Mouse (Mus musculus) hindbrain, embryonic 12.5 days (tissue): ENCODE data around the gene Col17a1. TPM values are rescaled to one million over a fixed set of nuclear protein-coding genes. Genes with fewer than 3 reads are reported as not detected.

Experiments
- ATAC-seq: fragments of 200-750 bp; cut with Nextera tagmentation; 2 replicates; pipeline ENCODE4 v1.8.0; 2017; ENCODE audit warnings: moderate TSS enrichment; ENCODE audit not compliant: low FRiP score
- H3K27ac ChIP-seq: fragments of 300-500 bp; sonication (generic); 2 replicates; pipeline ENCODE4 v1.5.1; 2016; ENCODE audit warnings: mild to moderate bottlenecking
- H3K27me3 ChIP-seq: fragments of 300-500 bp; sonication (generic); 2 replicates; pipeline ENCODE4 v1.6.1; 2016; ENCODE audit warnings: mild to moderate bottlenecking
- H3K36me3 ChIP-seq: fragments of 300-500 bp; sonication (generic); 2 replicates; pipeline ENCODE4 v1.6.1; 2016; ENCODE audit warnings: mild to moderate bottlenecking
- H3K4me1 ChIP-seq: fragments of 300-500 bp; sonication (generic); 2 replicates; pipeline ENCODE4 v1.6.1; 2016
- H3K4me2 ChIP-seq: fragments of 300-500 bp; sonication (generic); replicated peaks from 2 replicates; pipeline ENCODE4 v1.6.1; 2016; ENCODE audit warnings: mild to moderate bottlenecking
- H3K4me3 ChIP-seq: fragments of 300-500 bp; sonication (generic); 2 replicates; pipeline ENCODE4 v1.5.1; 2016; ENCODE audit warnings: mild to moderate bottlenecking
- H3K9ac ChIP-seq: fragments of 300-500 bp; sonication (generic); 2 replicates; pipeline ENCODE4 v1.6.1; 2016; ENCODE audit warnings: mild to moderate bottlenecking, moderate library complexity
- H3K9me3 ChIP-seq: fragments of 300-500 bp; sonication (generic); replicated peaks from 2 replicates; pipeline ENCODE4 v1.6.1; 2016; ENCODE audit warnings: mild to moderate bottlenecking
- WGBS: fragments of 180-500 bp; shearing (Covaris S2); methylation state at CpG from one replicate; pipeline ENCODE4 v1.1.7; 2016; 5-methylcytosine and 5-hydroxymethylcytosine counted together
- polyA plus RNA-seq: library from polyadenylated mRNA; unstranded; fragments of >200 nt; fragmentation: Nextera tagmentation; extraction: Ambion mirVana; gene quantifications from 2 replicates; pipeline ENCODE4 v1.2.1, GENCODE M21; 2016

The Col17a1 gene
- polyA plus RNA-seq: 0.66 and 1.2 TPM in 2 replicates

GRCm38 (mm10) chr19:47691994-47692393, at the start of gene Col17a1:
Gene Col17a1, minus strand, starts transcription at chr19:47692094.
- Histone ChIP-seq H3K4me3 (no peak within 1 kb of the TSS), H3K27me3 (no peaks in the 10 kb centered on the region), H3K27ac (no peak within 1 kb of the TSS), H3K9ac (no peak within 1 kb of the TSS), H3K4me2 (no peak within 1 kb of the TSS), H3K4me1 (no peaks in the 10 kb centered on the region), H3K36me3 (no peaks in the 10 kb centered on the region), H3K9me3 (no peaks in the 10 kb centered on the region)
- 84% methylated on average over 6 of the region's 6 CpGs for WGBS
- ATAC-seq: no peak

- Histone ChIP-seq H3K9ac (peak overlapping the region; percentile 90), H3K4me1 (0 out of 2 replicates have a peak, but pooled peaks cover 12% of the 10 kb centered on the region), H3K4me3 (peak overlapping the region; percentile 74), H3K4me2 (peak overlapping the region; percentile 80), H3K27me3 (no peaks in the 10 kb centered on the region), H3K9me3 (no peaks in the 10 kb centered on the region), H3K27ac (peak overlapping the region; percentile 96), H3K36me3 (peaks cover 36% of the 10 kb centered on the region)
- peak; percentile 53 for ATAC-seq
- under 1% methylated on average over 12 of the region's 15 CpGs for WGBS
These were observed 40.0 kb upstream of the Col17a1 start for GRCm38 (mm10) chr19:47731931-47732330.

DNA sequence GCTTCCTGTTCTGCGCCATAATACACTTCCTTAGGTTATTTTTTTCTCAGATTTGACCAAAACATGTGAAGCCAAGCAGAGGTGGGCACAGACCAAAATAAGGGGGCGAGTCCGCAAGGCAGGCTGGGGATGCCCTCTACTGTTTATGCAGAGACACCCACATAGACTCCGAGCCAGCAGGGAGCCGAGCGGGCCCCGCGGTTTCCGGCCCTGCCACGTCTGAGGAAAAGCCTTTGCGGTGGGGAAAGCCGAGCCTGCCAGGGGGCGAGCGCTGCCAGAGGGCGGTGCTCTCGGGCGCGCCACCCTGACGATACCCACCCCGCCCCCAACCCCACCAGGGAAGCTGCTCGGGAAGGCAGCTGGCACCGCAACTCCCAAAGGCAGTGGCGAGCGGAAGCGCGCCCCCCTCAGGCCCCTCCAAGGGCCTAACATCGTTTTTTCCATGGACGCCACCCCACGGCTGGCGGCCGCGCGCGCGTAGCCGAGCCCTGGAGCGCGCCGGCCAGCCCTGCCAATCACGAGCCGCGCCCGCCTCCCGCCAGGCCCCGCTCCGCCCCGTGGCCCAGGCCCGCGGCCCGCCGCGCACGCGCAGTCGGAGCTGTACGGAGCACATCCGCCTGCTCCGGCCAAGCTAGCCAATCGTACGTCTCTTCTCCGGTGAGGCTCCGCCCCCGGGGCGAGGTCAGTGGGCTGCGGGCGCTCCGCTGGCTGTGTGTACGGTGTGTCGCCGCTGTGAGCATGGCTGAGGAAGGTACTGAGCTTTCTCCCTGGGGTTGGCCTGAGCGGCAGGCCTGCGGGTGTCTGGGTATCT, 39.4 kb upstream of the Col17a1 start, which contains the start of gene Sfr1:
Sfr1 (plus strand) TSS at position 612 of the 811 bp plus-strand sequence.
- H3K4me1 ChIP-seq: 0 out of 2 replicates have a peak, but pooled peaks cover 12% of the 10 kb centered on the region
- no peaks in the 10 kb centered on the region for H3K9me3 ChIP-seq
- peak within 1 kb of the TSS; percentile 80 for H3K4me2 ChIP-seq
- 1% methylated on average over 68 of the region's 72 CpGs for WGBS
- no peaks in the 10 kb centered on the region for H3K27me3 ChIP-seq
- peak within 1 kb of the TSS; percentile 96 for H3K27ac ChIP-seq
- H3K36me3 ChIP-seq: peaks cover 33% of the 10 kb centered on the region
- H3K9ac ChIP-seq: peak within 1 kb of the TSS; percentile 90
- H3K4me3 ChIP-seq: peak within 1 kb of the TSS; percentile 74
- peak; percentile 98 for ATAC-seq

GRCm38 (mm10) chr19:47730691-47731070, 38.8 kb upstream of the Col17a1 start:
- H3K27ac ChIP-seq: peak overlapping the region; percentile 96
- peaks cover 27% of the 10 kb centered on the region for H3K36me3 ChIP-seq
- 0 out of 2 replicates have a peak, but pooled peaks cover 12% of the 10 kb centered on the region for H3K4me1 ChIP-seq
- WGBS: under 1% methylated on average over 12 of the region's 12 CpGs
- H3K4me2 ChIP-seq: peak overlapping the region; percentile 80
- H3K9me3 ChIP-seq: no peaks in the 10 kb centered on the region
- ATAC-seq: peak; percentile 68
- H3K4me3 ChIP-seq: peak overlapping the region; percentile 74
- no peaks in the 10 kb centered on the region for H3K27me3 ChIP-seq
- H3K9ac ChIP-seq: peak overlapping the region; percentile 69

- no peaks in the 10 kb centered on the region for H3K9me3 ChIP-seq
- H3K4me2 ChIP-seq: no peak overlapping the region
- H3K27me3 ChIP-seq: no peaks in the 10 kb centered on the region
- H3K27ac ChIP-seq: no peak overlapping the region
- 73% methylated on average over 7 of the region's 7 CpGs for WGBS
- no peak for ATAC-seq
- H3K9ac ChIP-seq: no peak overlapping the region
- no peaks in the 10 kb centered on the region for H3K36me3 ChIP-seq
- no peak overlapping the region for H3K4me3 ChIP-seq
- H3K4me1 ChIP-seq: 0 out of 2 replicates have a peak, but pooled peaks cover 11% of the 10 kb centered on the region
These were observed 33.8 kb upstream of the Col17a1 start for GRCm38 (mm10) chr19:47725643-47726140.

DNA sequence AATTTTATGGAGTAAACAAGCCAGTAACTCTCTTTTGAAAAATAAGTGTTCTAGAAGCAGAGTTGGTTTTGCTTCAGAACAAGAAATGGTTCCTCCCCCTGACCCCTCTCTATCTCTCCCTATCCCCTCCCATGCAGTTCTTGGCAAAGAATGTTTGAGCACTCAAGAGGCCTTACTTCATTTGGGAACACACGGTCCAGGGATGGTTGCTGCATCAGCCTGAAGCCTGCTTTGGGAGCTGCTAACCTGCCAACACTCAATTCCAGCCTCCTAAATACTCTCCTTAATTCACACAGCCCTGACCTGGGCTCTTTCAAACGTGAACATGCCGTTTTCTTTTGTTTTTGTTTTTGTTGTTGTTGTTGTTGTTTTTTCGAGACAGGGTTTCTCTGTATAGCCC, 33.0 kb upstream of the Col17a1 start:
- 0 out of 2 replicates have a peak, but pooled peaks cover 4% of the 10 kb centered on the region for H3K4me1 ChIP-seq
- no peaks in the 10 kb centered on the region for H3K36me3 ChIP-seq
- no peak overlapping the region for H3K4me3 ChIP-seq
- no peak overlapping the region for H3K9ac ChIP-seq
- no peak overlapping the region for H3K27ac ChIP-seq
- H3K9me3 ChIP-seq: no peaks in the 10 kb centered on the region
- no peak for ATAC-seq
- H3K27me3 ChIP-seq: no peaks in the 10 kb centered on the region
- WGBS: 76% methylated on average over 4 of the region's 4 CpGs
- no peak overlapping the region for H3K4me2 ChIP-seq

DNA sequence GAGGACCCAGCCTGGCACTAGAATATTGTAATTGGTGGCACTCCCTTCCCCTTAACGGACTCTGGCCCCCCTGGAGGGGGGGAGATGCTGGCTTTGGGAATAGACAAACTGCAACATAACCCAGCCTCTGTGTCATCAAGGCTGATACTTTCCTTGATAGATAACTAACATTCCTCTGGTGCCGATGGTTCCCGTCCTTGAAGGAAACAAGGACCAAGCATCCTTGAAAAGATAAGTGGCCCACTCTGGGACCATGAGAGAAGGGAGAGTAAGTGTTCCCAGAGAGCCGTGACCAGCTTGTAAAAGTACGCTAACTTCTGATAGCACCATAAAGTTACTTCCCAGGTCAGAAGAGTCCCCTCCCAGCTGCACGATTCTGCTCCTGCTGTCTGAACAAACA, 30.6 kb upstream of the Col17a1 start:
- H3K9ac ChIP-seq: no peak overlapping the region
- no peak overlapping the region for H3K4me2 ChIP-seq
- H3K4me1 ChIP-seq: 0 out of 2 replicates have a peak, but pooled peaks cover 4% of the 10 kb centered on the region
- no peaks in the 10 kb centered on the region for H3K36me3 ChIP-seq
- H3K27me3 ChIP-seq: no peaks in the 10 kb centered on the region
- no peaks in the 10 kb centered on the region for H3K9me3 ChIP-seq
- no peak overlapping the region for H3K27ac ChIP-seq
- 70% methylated on average over 6 of the region's 6 CpGs for WGBS
- H3K4me3 ChIP-seq: no peak overlapping the region
- no peak for ATAC-seq

- Histone ChIP-seq H3K9me3 (no peaks in the 10 kb centered on the region), H3K9ac (no peak overlapping the region), H3K27me3 (no peaks in the 10 kb centered on the region), H3K4me3 (no peak overlapping the region), H3K4me1 (0 out of 2 replicates have a peak, but pooled peaks cover 4% of the 10 kb centered on the region), H3K27ac (no peak overlapping the region), H3K36me3 (no peaks in the 10 kb centered on the region), H3K4me2 (no peak overlapping the region)
- 93% methylated on average over 3 of the region's 3 CpGs for WGBS
- no peak for ATAC-seq
These were observed 27.3 kb upstream of the Col17a1 start for GRCm38 (mm10) chr19:47719147-47719546.

- 63% methylated on average over 2 of the region's 2 CpGs for WGBS
- Histone ChIP-seq H3K4me1 (no peaks in the 10 kb centered on the region), H3K9ac (no peak overlapping the region), H3K4me2 (no peak overlapping the region), H3K9me3 (no peaks in the 10 kb centered on the region), H3K27me3 (no peaks in the 10 kb centered on the region), H3K4me3 (no peak overlapping the region), H3K36me3 (no peaks in the 10 kb centered on the region), H3K27ac (no peak overlapping the region)
- ATAC-seq: no peak
These were observed 24.2 kb upstream of the Col17a1 start for GRCm38 (mm10) chr19:47716144-47716543.

DNA sequence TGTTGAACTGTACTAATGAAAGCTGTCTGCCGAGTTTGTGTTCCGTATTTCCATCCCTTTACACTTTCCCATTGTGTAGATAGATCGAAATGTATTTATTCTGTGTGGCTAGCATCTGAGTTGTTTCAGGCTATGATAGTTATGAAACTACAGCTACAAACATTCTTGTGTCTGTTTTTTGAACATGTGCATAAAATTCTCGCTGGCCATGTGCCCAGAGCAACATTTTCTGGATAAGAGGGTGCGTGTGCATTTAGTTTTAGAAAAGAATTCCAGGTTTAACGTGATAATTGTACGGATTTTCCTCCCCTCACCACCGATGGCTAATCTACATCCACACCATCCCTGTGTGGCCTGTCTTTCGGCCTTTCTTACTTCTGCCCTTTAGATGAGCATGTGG, 21.6 kb upstream of the Col17a1 start:
- no peaks in the 10 kb centered on the region for H3K36me3 ChIP-seq
- no peaks in the 10 kb centered on the region for H3K27me3 ChIP-seq
- no peaks in the 10 kb centered on the region for H3K4me1 ChIP-seq
- 88% methylated on average over 9 of the region's 9 CpGs for WGBS
- no peak overlapping the region for H3K4me3 ChIP-seq
- no peak overlapping the region for H3K9ac ChIP-seq
- H3K4me2 ChIP-seq: no peak overlapping the region
- H3K9me3 ChIP-seq: no peaks in the 10 kb centered on the region
- H3K27ac ChIP-seq: no peak overlapping the region
- no peak for ATAC-seq

DNA sequence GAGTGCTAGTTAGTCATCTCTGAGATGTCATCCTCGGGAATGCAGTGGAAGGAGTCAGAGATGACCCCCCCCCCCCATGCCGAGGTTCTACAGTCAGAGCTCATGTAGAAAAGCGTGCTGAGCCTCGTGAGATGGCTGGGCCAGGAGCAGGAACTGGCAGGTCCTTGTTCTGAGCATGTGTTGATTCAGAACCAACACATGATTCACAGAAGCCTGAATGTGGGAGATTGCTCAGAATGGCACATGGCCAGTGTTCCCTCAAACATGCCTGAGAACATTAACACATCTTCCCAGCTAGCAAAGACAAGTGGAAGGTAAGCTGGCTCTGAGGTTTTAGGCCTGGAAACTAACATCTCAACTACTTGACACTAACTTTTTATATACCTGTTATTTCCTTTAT, 18.5 kb upstream of the Col17a1 start:
- Histone ChIP-seq H3K27me3 (no peaks in the 10 kb centered on the region), H3K27ac (no peak overlapping the region), H3K4me1 (no peaks in the 10 kb centered on the region)

DNA sequence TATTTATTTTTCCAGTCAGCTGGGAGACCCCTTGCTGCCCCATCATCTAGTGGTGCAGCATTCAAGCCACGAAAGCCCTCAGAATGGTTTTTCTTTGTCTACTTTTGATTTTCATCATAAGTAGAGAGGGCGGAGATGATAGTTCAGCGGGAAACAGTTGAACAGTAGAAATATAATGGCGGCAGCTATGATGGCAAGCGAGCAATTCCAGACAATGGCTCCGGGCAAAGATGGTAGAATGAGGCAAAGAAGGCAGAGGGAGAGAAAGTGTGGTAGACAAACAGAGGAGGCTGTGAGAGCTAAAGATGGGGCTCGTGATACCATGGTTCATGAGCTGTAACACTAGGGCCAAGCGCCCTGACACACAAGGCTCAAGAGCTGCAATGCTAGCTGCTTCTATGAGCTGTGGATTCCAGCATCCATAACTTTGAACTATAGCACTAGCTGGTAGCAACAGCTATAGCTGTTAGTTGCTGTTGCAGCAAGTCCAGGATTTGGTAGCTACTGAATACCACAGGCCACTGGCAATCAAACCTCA, 13.9 kb upstream of the Col17a1 start:
- Histone ChIP-seq H3K4me3 (no peak overlapping the region), H3K27ac (no peak overlapping the region), H3K4me1 (no peaks in the 10 kb centered on the region), H3K27me3 (no peaks in the 10 kb centered on the region), H3K9ac (no peak overlapping the region), H3K36me3 (no peaks in the 10 kb centered on the region), H3K9me3 (no peaks in the 10 kb centered on the region), H3K4me2 (no peak overlapping the region)
- WGBS: 91% methylated on average over 8 of the region's 8 CpGs
- ATAC-seq: no peak

More for the DNA sequence above, 18.5 kb upstream of the Col17a1 start:
- no peaks in the 10 kb centered on the region for H3K36me3 ChIP-seq
- H3K4me2 ChIP-seq: no peak overlapping the region
- H3K9ac ChIP-seq: no peak overlapping the region
- no peak for ATAC-seq
- no peak overlapping the region for H3K4me3 ChIP-seq
- H3K9me3 ChIP-seq: no peaks in the 10 kb centered on the region
- WGBS: 84% methylated on average over 4 of the region's 4 CpGs
